Mouse (Mus musculus) midbrain, postnatal 0 days (tissue): ENCODE results near the gene Ccdc61. TPM values are rescaled to one million over a fixed set of nuclear protein-coding genes. Genes with fewer than 3 reads are reported as not detected.

Experiments used
- ATAC-seq: fragments of 200-750 bp; cut with Nextera tagmentation; 2 replicates; pipeline ENCODE4 v1.8.0; 2017; ENCODE audit warnings: moderate number of reproducible peaks, mild to moderate bottlenecking, moderate TSS enrichment, moderate library complexity; ENCODE audit not compliant: low FRiP score
- DNase-seq: peaks from one replicate; pipeline ENCODE4 v3.0.0-alpha.2; 2015; ENCODE audit warnings: low spot score
- H3K27ac ChIP-seq: fragments of 300-500 bp; sonication (generic); 2 replicates; pipeline ENCODE4 v1.5.1; 2014; ENCODE audit warnings: low read depth, mild to moderate bottlenecking, low read length, mixed read lengths
- H3K27me3 ChIP-seq: fragments of 300-500 bp; sonication (generic); 2 replicates; pipeline ENCODE4 v1.6.1; 2014; ENCODE audit warnings: low read length, control low read depth, mixed read lengths; ENCODE audit not compliant: insufficient read depth
- H3K36me3 ChIP-seq: fragments of 300-500 bp; sonication (generic); 2 replicates; pipeline ENCODE4 v1.6.1; 2014; ENCODE audit warnings: low read length, control low read depth, mixed read lengths; ENCODE audit not compliant: insufficient read depth
- H3K4me1 ChIP-seq: fragments of 300-500 bp; sonication (generic); 2 replicates; pipeline ENCODE4 v1.6.1; 2014; ENCODE audit warnings: mild to moderate bottlenecking, control low read depth, antibody characterized with exemption, low read length, mixed read lengths; ENCODE audit not compliant: insufficient read depth
- H3K4me2 ChIP-seq: fragments of 300-500 bp; sonication (generic); 2 replicates; pipeline ENCODE4 v1.6.1; 2014; ENCODE audit warnings: low read depth, mild to moderate bottlenecking, low read length, mixed read lengths; ENCODE audit not compliant: poor library complexity, severe bottlenecking
- H3K4me3 ChIP-seq: fragments of 300-500 bp; sonication (generic); 2 replicates; pipeline ENCODE4 v1.5.1; 2014; ENCODE audit warnings: low read depth, mild to moderate bottlenecking, low read length, moderate library complexity
- H3K9ac ChIP-seq: fragments of 300-500 bp; sonication (generic); replicated peaks from 2 replicates; pipeline ENCODE4 v1.6.1; 2014; ENCODE audit warnings: mild to moderate bottlenecking, low read length, moderate library complexity, mixed read lengths; ENCODE audit not compliant: poor library complexity, severe bottlenecking
- H3K9me3 ChIP-seq: fragments of 300-500 bp; sonication (generic); 2 replicates; pipeline ENCODE4 v1.6.1; 2016; ENCODE audit warnings: low read length, control low read depth
- CTCF ChIP-seq: IDR thresholded peaks from 2 replicates; pipeline ENCODE4 v1.5.1; 2016; ENCODE audit warnings: antibody characterized with exemption, mild to moderate bottlenecking
- WGBS: fragments of 180-500 bp; shearing (Covaris S2); extraction: QIAGEN DNeasy Blood & Tissue Kit; methylation state at CpG from one replicate; pipeline ENCODE4 v1.1.7; 2014; 5-methylcytosine and 5-hydroxymethylcytosine counted together
- polyA plus RNA-seq: library from polyadenylated mRNA; unstranded; fragments of >200 nt; fragmentation: Nextera tagmentation; extraction: Ambion mirVana; gene quantifications from 2 replicates; pipeline ENCODE4 v1.2.1, GENCODE M21; 2015
- total RNA-seq: library from RNA; depleted of rRNA; stranded (reverse); fragments of >200 nt; gene quantifications from 2 replicates; pipeline ENCODE4 v1.2.3, GENCODE M21; 2014; rRNA removed

The Ccdc61 gene
- total and polyA plus RNA-seq, 2 experiments from 2014 or later: 21.3 to 29.5 TPM

- Histone ChIP-seq H3K27ac (no peak overlapping the region), H3K36me3 (no peaks in the 10 kb centered on the region), H3K4me3 (no peak overlapping the region), H3K4me2 (no peak overlapping the region), H3K9ac (no peak overlapping the region), H3K9me3 (no peaks in the 10 kb centered on the region), H3K4me1 (no peaks in the 10 kb centered on the region), H3K27me3 (no peaks in the 10 kb centered on the region)
- ATAC-seq: no peak
- no peak for TF ChIP-seq CTCF
- no peak for DNase-seq
- 88% methylated on average over 2 of the region's 2 CpGs for WGBS
Measured at GRCm38 (mm10) chr7:18868491-18868890, 41.7 kb downstream of the Ccdc61 start.

GRCm38 (mm10) chr7:18862801-18863200, 47.4 kb downstream of the Ccdc61 start:
- no peak for DNase-seq
- no peaks in the 10 kb centered on the region for H3K9me3 ChIP-seq
- H3K36me3 ChIP-seq: no peaks in the 10 kb centered on the region
- H3K27me3 ChIP-seq: no peaks in the 10 kb centered on the region
- H3K4me1 ChIP-seq: no peaks in the 10 kb centered on the region
- H3K27ac ChIP-seq: no peak overlapping the region
- no peak for ATAC-seq
- TF ChIP-seq CTCF: no peak
- H3K4me2 ChIP-seq: no peak overlapping the region
- 86% methylated on average over 6 of the region's 6 CpGs for WGBS
- H3K9ac ChIP-seq: no peak overlapping the region
- H3K4me3 ChIP-seq: no peak overlapping the region

DNA sequence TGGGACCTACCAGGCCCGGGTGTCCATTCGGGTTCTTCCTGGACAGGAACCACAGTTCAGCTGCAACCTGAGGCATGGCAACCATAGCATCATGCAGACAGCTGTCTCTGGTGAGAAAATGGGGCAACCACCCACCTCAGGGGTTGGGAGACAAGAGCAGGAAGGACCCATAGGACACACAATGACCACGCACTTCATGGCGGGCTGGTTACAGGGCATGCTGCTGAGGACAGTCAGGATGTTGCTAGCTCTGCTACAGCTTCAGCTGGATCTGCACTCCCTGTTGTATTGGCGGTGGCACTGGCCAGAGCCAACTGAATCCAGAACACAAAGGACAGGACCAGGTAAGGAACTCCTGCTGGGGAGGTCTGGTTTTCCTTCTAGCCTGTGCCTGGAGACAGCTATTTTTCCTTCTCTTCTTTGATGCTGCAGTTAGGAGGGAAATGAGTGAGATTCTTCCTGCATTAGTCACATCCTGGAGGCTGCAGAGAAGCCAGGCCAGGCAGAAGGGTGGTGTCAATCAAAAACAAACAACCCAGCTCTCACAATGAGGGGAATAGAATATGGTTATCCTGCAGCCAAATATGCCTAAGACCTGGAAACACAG, 51.8 kb downstream of the Ccdc61 start:
- Histone ChIP-seq H3K27ac (no peak overlapping the region), H3K27me3 (no peaks in the 10 kb centered on the region), H3K4me3 (no peak overlapping the region), H3K4me1 (no peaks in the 10 kb centered on the region), H3K4me2 (no peak overlapping the region), H3K9me3 (no peaks in the 10 kb centered on the region), H3K9ac (no peak overlapping the region), H3K36me3 (no peaks in the 10 kb centered on the region)
- 88% methylated on average over 5 of the region's 5 CpGs for WGBS
- ATAC-seq: no peak
- DNase-seq: no peak
- TF ChIP-seq CTCF: no peak

DNA sequence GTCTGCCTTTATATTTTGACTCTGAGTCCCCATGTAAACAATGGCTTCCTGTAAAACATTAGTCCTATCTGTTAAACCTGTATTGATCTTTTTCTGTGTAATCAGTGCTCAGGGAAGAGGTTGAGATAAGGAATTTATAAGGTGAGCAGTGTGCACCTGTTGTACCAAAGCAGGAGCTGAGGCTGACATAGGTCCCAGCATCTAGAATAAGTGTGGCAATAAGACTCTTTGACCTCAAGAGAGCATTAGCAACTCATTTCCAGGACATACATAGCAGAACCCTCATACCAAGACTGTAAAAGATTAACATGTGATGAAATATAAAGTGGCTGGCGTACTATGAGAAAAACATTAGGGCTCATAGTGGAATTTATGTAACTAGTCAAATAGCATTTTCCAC, 61.8 kb downstream of the Ccdc61 start:
- Histone ChIP-seq H3K36me3 (no peaks in the 10 kb centered on the region), H3K9ac (no peak overlapping the region), H3K4me1 (no peaks in the 10 kb centered on the region), H3K27ac (no peak overlapping the region), H3K9me3 (no peaks in the 10 kb centered on the region), H3K27me3 (no peaks in the 10 kb centered on the region), H3K4me2 (no peak overlapping the region), H3K4me3 (no peak overlapping the region)
- ATAC-seq (no peak), DNase-seq (no peak)
- TF ChIP-seq CTCF: no peak
- 97% methylated on average over 1 of the region's 1 CpGs for WGBS

DNA sequence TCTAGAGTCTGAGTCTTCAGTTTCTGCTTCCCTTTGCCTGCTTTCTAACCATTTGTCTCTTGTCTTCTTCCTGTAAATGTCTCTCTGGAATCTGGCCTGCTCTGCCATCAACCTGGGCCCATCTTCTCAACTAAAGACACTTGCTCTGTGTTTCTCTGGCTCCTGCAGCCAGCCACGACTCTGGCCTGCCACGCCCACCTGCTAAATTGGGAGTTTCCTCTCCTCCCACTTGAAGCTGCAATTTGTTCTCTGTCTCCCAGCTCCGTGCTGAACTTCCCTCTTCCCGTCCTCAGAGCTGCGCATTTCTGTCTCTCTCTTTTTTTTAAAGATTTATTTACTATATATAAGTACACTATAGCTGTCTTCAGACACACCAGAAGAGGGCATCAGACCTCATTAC, 65.4 kb downstream of the Ccdc61 start:
- no peak overlapping the region for H3K4me3 ChIP-seq
- no peak overlapping the region for H3K27ac ChIP-seq
- no peak for TF ChIP-seq CTCF
- 52% methylated on average over 5 of the region's 5 CpGs for WGBS
- H3K36me3 ChIP-seq: no peaks in the 10 kb centered on the region
- H3K9me3 ChIP-seq: no peaks in the 10 kb centered on the region
- no peaks in the 10 kb centered on the region for H3K4me1 ChIP-seq
- H3K27me3 ChIP-seq: no peaks in the 10 kb centered on the region
- H3K4me2 ChIP-seq: no peak overlapping the region
- DNase-seq: no peak
- no peak overlapping the region for H3K9ac ChIP-seq
- ATAC-seq: no peak

GRCm38 (mm10) chr7:18841174-18841567, 69.0 kb downstream of the Ccdc61 start:
- H3K27ac ChIP-seq: no peak overlapping the region
- no peaks in the 10 kb centered on the region for H3K9me3 ChIP-seq
- H3K4me1 ChIP-seq: no peaks in the 10 kb centered on the region
- H3K36me3 ChIP-seq: no peaks in the 10 kb centered on the region
- no peaks in the 10 kb centered on the region for H3K27me3 ChIP-seq
- peak overlapping the region; percentile 66 for H3K4me2 ChIP-seq
- H3K9ac ChIP-seq: no peak overlapping the region
- ATAC-seq (no peak), DNase-seq (no peak)
- H3K4me3 ChIP-seq: peak overlapping the region; percentile 20
- WGBS: 71% methylated on average over 1 of the region's 1 CpGs
- TF ChIP-seq CTCF: no peak

Other genes starting within 250 kb of the Ccdc61 start
- gene Psg20, start 224.2 kb downstream of the Ccdc61 start, total RNA-seq: not detected in 2 replicates
- gene Psg20, start 224.2 kb downstream of the Ccdc61 start, polyA plus RNA-seq: not detected in 2 replicates
- gene Psg22, start 192.3 kb downstream of the Ccdc61 start, total RNA-seq: not detected in 2 replicates
- not detected in 2 replicates for gene Psg22, start 192.3 kb downstream of the Ccdc61 start, polyA plus RNA-seq
- not detected in 2 replicates for gene Psg19, start 111.9 kb downstream of the Ccdc61 start, total RNA-seq
- not detected in 2 replicates for gene Psg19, start 111.9 kb downstream of the Ccdc61 start, polyA plus RNA-seq
- not detected in 2 replicates for gene Psg17, start 88.8 kb downstream of the Ccdc61 start, total RNA-seq
- gene Psg17, start 88.8 kb downstream of the Ccdc61 start, polyA plus RNA-seq: not detected in 2 replicates
- gene Mill2, start 70.4 kb downstream of the Ccdc61 start, total RNA-seq: 2.0 and 3.3 TPM in 2 replicates
- 0.64 and 0.93 TPM in 2 replicates for gene Mill2, start 70.4 kb downstream of the Ccdc61 start, polyA plus RNA-seq
- 17.3 and 18.2 TPM in 2 replicates for gene Pglyrp1, start 39.1 kb downstream of the Ccdc61 start, total RNA-seq
- 26.8 and 27.1 TPM in 2 replicates for gene Pglyrp1, start 39.1 kb downstream of the Ccdc61 start, polyA plus RNA-seq
- 20.9 and 26.5 TPM in 2 replicates for gene Nova2, start 15.5 kb upstream of the Ccdc61 start, total RNA-seq
- 8.7 and 10.1 TPM in 2 replicates for gene Nova2, start 15.5 kb upstream of the Ccdc61 start, polyA plus RNA-seq
- 1.7 and 3.7 TPM in 2 replicates for gene Nanos2, start 77.0 kb upstream of the Ccdc61 start, total RNA-seq
- gene Nanos2, start 77.0 kb upstream of the Ccdc61 start, polyA plus RNA-seq: 0.59 and 1.3 TPM in 2 replicates
- 16.0 and 21.2 TPM in 2 replicates for gene Mypop, start 80.8 kb upstream of the Ccdc61 start, total RNA-seq
- gene Mypop, start 80.8 kb upstream of the Ccdc61 start, polyA plus RNA-seq: 4.7 and 5.0 TPM in 2 replicates
- gene Irf2bp1, start 93.6 kb upstream of the Ccdc61 start, total RNA-seq: 115 and 133 TPM in 2 replicates
- gene Irf2bp1, start 93.6 kb upstream of the Ccdc61 start, polyA plus RNA-seq: 25.6 and 26.1 TPM in 2 replicates
- not detected in 2 replicates for gene Foxa3, start 113.1 kb upstream of the Ccdc61 start, total RNA-seq
- not detected in 2 replicates for gene Foxa3, start 113.1 kb upstream of the Ccdc61 start, polyA plus RNA-seq
- 73.5 and 74.2 TPM in 2 replicates for gene Sympk, start 114.0 kb upstream of the Ccdc61 start, total RNA-seq
- gene Sympk, start 114.0 kb upstream of the Ccdc61 start, polyA plus RNA-seq: 19.5 and 19.7 TPM in 2 replicates
- not detected in 2 replicates for gene Rsph6a, start 144.3 kb upstream of the Ccdc61 start, total RNA-seq
- 0.57 and 0.75 TPM in 2 replicates for gene Rsph6a, start 144.3 kb upstream of the Ccdc61 start, polyA plus RNA-seq
- gene Dmwd, start 165.8 kb upstream of the Ccdc61 start, total RNA-seq: 134 and 136 TPM in 2 replicates
- gene Dmwd, start 165.8 kb upstream of the Ccdc61 start, polyA plus RNA-seq: 33.1 and 35.4 TPM in 2 replicates
- 12.3 and 32.1 TPM in 2 replicates for gene Dmpk, start 173.4 kb upstream of the Ccdc61 start, total RNA-seq
- gene Dmpk, start 173.4 kb upstream of the Ccdc61 start, polyA plus RNA-seq: 4.0 and 5.1 TPM in 2 replicates
- gene Six5, start 184.2 kb upstream of the Ccdc61 start, total RNA-seq: 5.4 and 8.2 TPM in 2 replicates
- gene Six5, start 184.2 kb upstream of the Ccdc61 start, polyA plus RNA-seq: 1.2 and 1.4 TPM in 2 replicates
- 9.4 and 9.6 TPM in 2 replicates for gene Gm4969, start 208.0 kb upstream of the Ccdc61 start, total RNA-seq
- 12.7 and 12.9 TPM in 2 replicates for gene Gm4969, start 208.0 kb upstream of the Ccdc61 start, polyA plus RNA-seq
- 19.8 and 20.6 TPM in 2 replicates for gene Fbxo46, start 209.4 kb upstream of the Ccdc61 start, total RNA-seq
- 9.9 and 11.6 TPM in 2 replicates for gene Fbxo46, start 209.4 kb upstream of the Ccdc61 start, polyA plus RNA-seq
- 17.3 and 17.8 TPM in 2 replicates for gene Qpctl, start 238.9 kb upstream of the Ccdc61 start, total RNA-seq
- 30.2 and 32.5 TPM in 2 replicates for gene Qpctl, start 238.9 kb upstream of the Ccdc61 start, polyA plus RNA-seq
- 31.4 and 36.7 TPM in 2 replicates for gene Snrpd2, start 239.3 kb upstream of the Ccdc61 start, total RNA-seq
- 115 and 116 TPM in 2 replicates for gene Snrpd2, start 239.3 kb upstream of the Ccdc61 start, polyA plus RNA-seq